Mouse (Mus musculus): Measurements from ENCODE around the gene Plod2.

GRCm38 (mm10) chr9:92564391-92564790 lies 22.4 kb downstream of the Plod2 start:
- TF ChIP-seq GATA1 (IDR thresholded peaks at IDR 0.05; ENCODE audit: low read depth, low read length) (no peak), HCFC1 (IDR thresholded peaks at IDR 0.05; ENCODE audit: low read depth, low read length) (no peak), CTCF (IDR thresholded peaks at IDR 0.05 in 2 of 3, conservative IDR thresholded peaks at IDR 0.05 in 1 of 3; ENCODE audit: control insufficient read depth in 1 of 3, insufficient read depth in 1 of 3, low read depth in 2 of 3, low read length in 3 of 3, poor library complexity in 1 of 3, severe bottlenecking in 1 of 3) (no peak), MAX (IDR thresholded peaks at IDR 0.05; ENCODE audit: low read length) (no peak), TCF12 (IDR thresholded peaks at IDR 0.05; ENCODE audit: low read depth, low read length) (no peak), ZC3H11A (IDR thresholded peaks at IDR 0.05; ENCODE audit: low read depth, low read length) (no peak), ZMIZ1 (IDR thresholded peaks at IDR 0.05; ENCODE audit: low read depth, low read length) (no peak), MEF2A (IDR thresholded peaks at IDR 0.05; ENCODE audit: extremely low read depth, insufficient replicate concordance, low read depth, low read length, poor library complexity, severe bottlenecking) (no peak), BHLHE40 (IDR thresholded peaks at IDR 0.05; ENCODE audit: borderline replicate concordance, low read depth, low read length) (no peak), POLR2A (IDR thresholded peaks at IDR 0.05; ENCODE audit: control insufficient read depth in 1 of 2, insufficient read depth in 1 of 2, low read depth in 1 of 2, low read length in 2 of 2, poor library complexity in 1 of 2) (no peak), EP300 (IDR thresholded peaks at IDR 0.05; ENCODE audit: low read depth in 1 of 2, low read length in 2 of 2) (no peak), E2F4 (IDR thresholded peaks at IDR 0.05; ENCODE audit: borderline replicate concordance, low read depth, low read length) (no peak), CHD2 (IDR thresholded peaks at IDR 0.05; ENCODE audit: low read length) (no peak), ZKSCAN1 (IDR thresholded peaks at IDR 0.05; ENCODE audit: low read depth, low read length) (no peak)
